Comparison of ENCODE assay signal across 10 mouse cellular contexts in the genomic region with DNA sequence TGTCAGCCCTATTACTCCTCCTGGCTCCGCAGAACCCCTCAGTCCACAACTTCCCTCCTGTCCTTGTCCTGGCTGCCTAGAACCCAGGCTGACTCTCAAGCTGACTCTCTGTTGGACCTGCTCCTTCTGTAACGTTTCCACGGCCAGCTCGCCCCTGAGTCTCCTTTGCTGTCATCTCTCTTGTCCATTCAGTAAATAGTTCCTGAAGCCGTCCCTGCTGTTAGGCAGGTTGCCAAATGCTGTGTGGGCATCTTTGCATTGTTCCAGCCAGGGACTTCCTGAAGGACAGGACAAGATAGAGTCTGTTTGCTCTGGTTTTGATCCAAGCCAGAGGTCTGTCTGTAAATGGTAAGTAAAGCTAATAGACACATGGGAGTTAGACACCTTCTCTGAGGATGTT.
A peak's percentile ranks its signal among the peaks of the same experiment; 100 is the strongest.
DNase-seq lines count a peak whose midpoint lies in the region; ATAC-seq and TF ChIP-seq lines count a peak whose summit lies in the region.
"Had no signal": no experiment of that assay in that cellular context is flagged by ENCODE, and none has a peak within 500 bp of the region (broad histone marks: within the 10 kb centered on the region; RNA-seq: fewer than 3 reads in every experiment).

No protein-coding gene starts in this region.

- ATAC-seq in cerebellum, adult (ENCODE audit: insufficient number of reproducible peaks, low FRiP score, low TSS enrichment) = no peak
- no peak for ATAC-seq in kidney, postnatal 0 days (replicated peaks; ENCODE audit: low FRiP score, low read depth)

- no peaks in the 10 kb centered on the region for H3K4me1 ChIP-seq in kidney, postnatal 0 days (replicated peaks; ENCODE audit: insufficient read depth, low read length)
- H3K4me1 ChIP-seq: neural tube, embryonic 13.5 days had no signal

- no peaks in the 10 kb centered on the region for H3K36me3 ChIP-seq in kidney, postnatal 0 days (ENCODE audit: insufficient read depth, low read length)
- H3K36me3 ChIP-seq: neural tube, embryonic 13.5 days had no signal

- H3K27ac ChIP-seq in kidney, postnatal 0 days = peak overlapping the region; percentile 39
- H3K27ac ChIP-seq: neural tube, embryonic 13.5 days had no signal

- no peak for TF ChIP-seq CTCF in kidney, postnatal 0 days (IDR thresholded peaks at IDR 0.05; ENCODE audit: low read depth)

- H3K9ac ChIP-seq in kidney, postnatal 0 days (ENCODE audit: low read depth, low read length) = no peak overlapping the region
- H3K9ac ChIP-seq: neural tube, embryonic 13.5 days had no signal

- no peak overlapping the region for H3K4me3 ChIP-seq in kidney, postnatal 0 days (replicated peaks; ENCODE audit: low read depth, low read length)
- H3K4me3 ChIP-seq: neural tube, embryonic 13.5 days had no signal

- H3K4me2 ChIP-seq in kidney, postnatal 0 days (ENCODE audit: low read length) = no peak overlapping the region
- H3K4me2 ChIP-seq: midbrain, embryonic 11.5 days; neural tube, embryonic 13.5 days had no signal

- H3K9me3 ChIP-seq in kidney, postnatal 0 days (replicated peaks; ENCODE audit: low read length) = no peaks in the 10 kb centered on the region
- H3K9me3 ChIP-seq: neural tube, embryonic 13.5 days had no signal

- H3K27me3 ChIP-seq in kidney, postnatal 0 days (ENCODE audit: insufficient read depth, low read length) = no peaks in the 10 kb centered on the region
- H3K27me3 ChIP-seq: neural tube, embryonic 13.5 days had no signal

- DNase-seq in cerebellum, postnatal 10 days = peak; percentile 45 to 58
- no peak for DNase-seq in kidney, postnatal 0 days (ENCODE audit: low spot score)
- no peak for DNase-seq in kidney, adult 18-20 months
- peak; percentile 48 to 60 for DNase-seq in adrenal gland, postnatal 36 days
- peak; percentile 80 for DNase-seq in lung, postnatal 36 days
- no peak for DNase-seq in thymus, postnatal 4 days
- DNase-seq in T-cell, adult 2 months (ENCODE audit: low spot score) = no peak

- 64% methylated on average over 5 of the region's 5 CpGs for whole genome bisulfite sequencing in kidney, postnatal 0 days

Comparison
In these comparisons a context has a peak if more than half of its experiments do, and no peak if none do; other contexts are left out.
1. DNase-seq: peak in cerebellum, postnatal 10 days (2 of 2), adrenal gland, postnatal 36 days (2 of 2) and lung, postnatal 36 days (single experiment); none in kidney, postnatal 0 days (single experiment), kidney, adult 18-20 months (single experiment), thymus, postnatal 4 days (single experiment) and T-cell, adult 2 months (single experiment).